Mouse (Mus musculus) c-Kit-positive CD71-positive TER-119-positive erythroid progenitor cells, embryonic 14.5 days (primary cell): ENCODE data around the gene Ilk.

Source experiments
- DNase-seq: peaks from one replicate; pipeline ENCODE4 v3.0.0-alpha.2; 2013; ENCODE audit warnings: low spot score

The Ilk gene

DNA sequence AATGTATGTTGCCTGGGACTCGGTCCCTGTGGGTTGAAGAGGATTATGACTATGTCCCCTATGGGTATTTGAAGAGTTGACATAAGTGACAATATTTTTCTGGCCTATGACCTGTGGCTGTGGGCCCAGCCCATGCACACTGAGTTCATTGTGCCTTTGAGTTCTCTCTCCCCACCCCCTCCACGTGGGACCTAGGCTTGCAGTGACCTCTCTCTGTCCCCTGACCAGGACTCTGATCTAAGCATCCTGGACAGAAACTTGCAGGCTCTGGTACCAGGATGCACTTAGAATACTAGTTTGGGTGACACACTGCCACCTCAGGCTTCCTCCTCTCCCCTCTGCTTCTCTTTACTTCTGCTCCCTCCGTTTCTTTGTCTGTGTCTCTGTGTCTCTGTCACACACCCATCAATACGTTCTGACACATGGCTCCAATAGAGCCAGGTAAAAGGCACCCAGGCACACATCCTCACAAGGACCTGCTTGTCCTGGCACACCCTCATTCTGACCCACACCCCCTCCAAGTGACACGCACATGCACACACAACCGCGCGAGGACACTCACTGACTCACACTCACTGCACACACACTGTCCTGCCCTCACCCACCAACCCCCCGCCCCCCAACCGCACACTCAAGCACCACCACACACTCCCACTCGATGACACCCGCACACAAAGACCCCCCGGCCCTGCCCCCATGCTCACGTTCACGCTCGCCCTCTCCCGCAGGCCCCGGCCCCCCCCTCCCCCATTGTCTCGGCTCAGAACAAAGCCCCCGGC lies 50.3 kb downstream of the Ilk start:
- DNase-seq = no peak

DNA sequence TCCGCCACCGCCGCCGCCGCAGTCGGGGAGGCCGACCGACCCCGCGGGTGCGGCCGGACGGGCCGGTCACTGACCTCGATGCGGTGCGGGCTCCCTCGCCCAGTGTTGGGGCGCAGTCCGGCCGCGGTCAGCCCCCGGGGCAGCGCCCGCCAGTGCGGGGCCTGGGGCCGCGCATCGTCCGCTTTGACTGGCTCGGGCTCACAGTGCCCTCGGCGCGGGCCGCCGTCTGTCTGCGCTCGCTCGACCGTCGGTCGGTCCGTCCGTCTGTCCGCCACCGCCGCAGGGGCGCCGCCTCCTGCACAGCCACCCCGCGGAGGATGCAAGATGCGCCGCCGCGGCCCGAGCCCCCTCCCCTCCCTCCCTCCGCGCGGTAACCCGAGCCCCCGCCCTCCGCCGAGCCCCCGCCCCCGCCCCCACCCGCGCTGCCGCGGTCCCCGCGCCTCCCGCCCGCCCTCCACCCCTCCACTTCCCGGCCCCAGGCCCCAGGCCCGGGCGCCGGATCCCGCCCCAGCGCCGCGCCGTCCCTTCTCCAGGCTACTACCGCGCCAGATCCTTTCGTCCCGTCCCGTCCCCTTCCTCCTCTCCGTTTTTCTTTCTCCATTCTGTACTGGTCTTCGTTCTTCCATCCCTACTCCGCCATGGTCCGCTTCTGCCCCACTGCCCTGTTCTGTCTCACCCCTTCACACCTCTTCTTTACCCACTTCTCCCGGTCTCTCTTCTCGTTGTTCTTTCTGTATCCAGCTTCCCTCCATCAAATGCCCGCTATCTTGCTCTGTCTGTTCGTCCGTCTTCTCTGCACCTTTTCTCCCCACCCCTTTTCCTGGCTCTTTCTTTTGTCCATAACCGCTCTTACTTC lies 51.1 kb downstream of the Ilk start, which contains the start of gene Dchs1:
Gene Dchs1, minus strand, starts transcription at position 370 of the 856 bp plus-strand sequence.
- DNase-seq = no peak

DNA sequence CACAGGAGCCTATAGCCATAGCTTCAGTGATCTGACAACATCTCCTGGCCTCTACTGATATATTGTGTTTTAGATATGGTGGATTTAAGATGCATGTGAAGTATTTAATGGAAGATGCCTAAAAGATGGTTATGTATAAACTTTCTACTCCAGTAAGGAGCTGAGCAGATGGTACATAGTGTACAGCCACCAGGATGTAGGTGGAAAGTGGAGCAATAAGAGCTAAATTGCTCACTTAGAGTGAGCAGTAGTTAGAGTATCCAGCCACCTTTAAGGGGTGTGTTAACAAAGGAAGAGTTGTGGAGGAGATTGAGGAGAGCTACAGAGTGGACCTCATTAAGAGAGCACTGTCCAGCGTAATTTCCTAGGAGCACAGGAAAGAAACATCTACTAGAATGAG lies 54.8 kb downstream of the Ilk start:
- DNase-seq = no peak
